Mouse (Mus musculus) urinary bladder, postnatal 36 days (tissue): Measurements from ENCODE around the gene 1700109H08Rik.
"Not testable (repeated sequence)": the region's sequence is repeated elsewhere in the genome, so short reads cannot be mapped to it uniquely, and the experiment has no call there.

Source experiments
- DNase-seq, 2 experiments: peaks; one replicate each; pipeline ENCODE4 v3.0.0; 2022; ENCODE audit warnings: low spot score in 2 of 2, mixed read lengths in 1 of 2

1700109H08Rik gene

GRCm38 (mm10) chr5:3598766-3599165 lies 27.4 kb downstream of the 1700109H08Rik start:
- no peak for DNase-seq

DNA sequence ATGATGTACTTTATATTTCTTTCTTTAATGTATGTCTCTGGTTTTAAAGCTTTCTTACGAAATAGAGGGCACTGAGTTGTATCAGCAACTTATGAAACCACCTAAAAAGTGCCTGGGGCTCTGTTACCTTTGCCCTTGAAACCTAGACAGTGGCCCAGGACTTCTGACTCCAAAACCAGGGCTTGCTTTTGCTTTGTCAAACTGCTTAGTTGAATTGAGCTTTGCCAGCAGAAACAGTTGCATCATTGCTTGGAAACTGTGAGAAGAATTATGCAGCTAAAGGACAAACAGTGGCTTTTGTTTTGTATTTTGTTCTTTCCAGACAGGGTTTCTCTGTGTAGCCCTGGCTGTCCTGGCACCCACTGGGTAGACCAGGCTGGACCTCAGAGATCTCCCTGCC lies 28.9 kb downstream of the 1700109H08Rik start:
- peak in 1 of 2 experiments; percentile 7 for DNase-seq

GRCm38 (mm10) chr5:3600790-3601189 lies 29.4 kb downstream of the 1700109H08Rik start:
- no peak for DNase-seq

- no peak for DNase-seq
These were observed 35.7 kb downstream of the 1700109H08Rik start for GRCm38 (mm10) chr5:3607114-3607513.

- DNase-seq: no peak
These were observed 37.9 kb downstream of the 1700109H08Rik start for GRCm38 (mm10) chr5:3609241-3609640.

GRCm38 (mm10) chr5:3611835-3612234 lies 40.5 kb downstream of the 1700109H08Rik start:
- not testable (repeated sequence) for DNase-seq

GRCm38 (mm10) chr5:3620486-3620885 lies 49.1 kb downstream of the 1700109H08Rik start:
- DNase-seq: no peak

- DNase-seq: no peak
These were observed 58.7 kb downstream of the 1700109H08Rik start for GRCm38 (mm10) chr5:3630055-3630454.

- DNase-seq: no peak
These were observed 60.3 kb downstream of the 1700109H08Rik start for GRCm38 (mm10) chr5:3631512-3632271.

- no peak for DNase-seq
These were observed 60.9 kb downstream of the 1700109H08Rik start for GRCm38 (mm10) chr5:3632285-3632684.

DNA sequence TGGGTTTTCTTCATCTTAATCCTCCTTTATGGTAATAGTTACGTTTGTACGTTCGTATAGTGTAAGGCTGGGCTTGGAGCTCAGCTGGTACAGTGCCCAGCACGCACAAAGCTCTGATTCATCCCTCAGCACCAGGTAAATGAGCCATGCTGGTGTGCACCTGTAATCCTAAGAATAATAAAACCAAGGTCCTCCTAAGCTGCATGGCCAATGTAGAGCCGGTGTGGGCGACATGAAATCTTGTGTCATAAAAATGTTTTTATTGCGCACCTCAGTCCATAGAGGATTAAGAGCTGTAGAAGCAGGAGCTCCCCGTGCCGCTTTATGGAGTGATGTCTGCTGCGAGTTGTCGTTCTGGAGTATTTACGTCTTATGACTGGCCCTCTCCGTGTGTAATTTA lies 61.9 kb downstream of the 1700109H08Rik start:
- no peak for DNase-seq

- DNase-seq: no peak
These were observed 62.6 kb downstream of the 1700109H08Rik start for GRCm38 (mm10) chr5:3633951-3634350.
